Mouse (Mus musculus): Measurements from ENCODE around the gene Tbx21. TPM values are rescaled to one million over a fixed set of nuclear protein-coding genes. Genes with fewer than 3 reads are reported as not detected.

Tbx21 gene
- polyA plus RNA-seq, 1 experiment from 2014 or later = 0.13 TPM

- Histone ChIP-seq H3K4me2 (replicated peaks; ENCODE audit: low read depth, low read length) (peak overlapping the region; percentile 83), H3K4me1 (ENCODE audit: insufficient read depth, low read depth, low read length) (peaks cover 10% of the 10 kb centered on the region; the same call in 1 of the 2 replicates), H3K27ac (ENCODE audit: low read length) (peak overlapping the region; percentile 34), H3K9ac (replicated peaks; ENCODE audit: low read depth) (peak overlapping the region; percentile 60), H3K27me3 (replicated peaks; ENCODE audit: insufficient read depth, low read length) (no peaks in the 10 kb centered on the region), H3K9me3 (ENCODE audit: low read length) (no peaks in the 10 kb centered on the region), H3K4me3 (ENCODE audit: low read depth, low read length) (peak overlapping the region; percentile 48), H3K36me3 (ENCODE audit: insufficient read depth, low read length) (peaks cover 22% of the 10 kb centered on the region; the same call in 1 of the 2 replicates)
- WGBS = 14% methylated on average over 13 of the region's 13 CpGs
- ATAC-seq (no peak), DNase-seq (ENCODE audit: low spot score) (no peak)
- TF ChIP-seq CTCF (IDR thresholded peaks at IDR 0.05) = no peak
- no peak for TF ChIP-seq EP300 (IDR thresholded peaks at IDR 0.05)
Observed at GRCm38 (mm10) chr11:97050944-97051586, 64.1 kb downstream of the Tbx21 start.

- H3K4me1 ChIP-seq (ENCODE audit: insufficient read depth, low read depth, low read length) = peaks cover 10% of the 10 kb centered on the region; the same call in 1 of the 2 replicates
- TF ChIP-seq EP300 (IDR thresholded peaks at IDR 0.05) (no peak), CTCF (IDR thresholded peaks at IDR 0.05) (peak; percentile 58)
- no peaks in the 10 kb centered on the region for H3K9me3 ChIP-seq (ENCODE audit: low read length)
- H3K4me3 ChIP-seq (ENCODE audit: low read depth, low read length) = peak within 1 kb of the TSS; percentile 48
- DNase-seq (ENCODE audit: low spot score) (peak; percentile 89), ATAC-seq (peak; percentile 75)
- peak within 1 kb of the TSS; percentile 83 for H3K4me2 ChIP-seq (replicated peaks; ENCODE audit: low read depth, low read length)
- H3K27me3 ChIP-seq (replicated peaks; ENCODE audit: insufficient read depth, low read length) = no peaks in the 10 kb centered on the region
- H3K27ac ChIP-seq (ENCODE audit: low read length) = peak within 1 kb of the TSS; percentile 34
- peak within 1 kb of the TSS; percentile 60 for H3K9ac ChIP-seq (replicated peaks; ENCODE audit: low read depth)
- H3K36me3 ChIP-seq (ENCODE audit: insufficient read depth, low read length) = peaks cover 17% of the 10 kb centered on the region; the same call in 1 of the 2 replicates
- WGBS = 3% methylated on average over 18 of the region's 18 CpGs
Observed at GRCm38 (mm10) chr11:97050216-97050943, 64.8 kb downstream of the Tbx21 start, which contains the start of gene Osbpl7. Gene Osbpl7 (plus strand): TSS chr11:97050628.

GRCm38 (mm10) chr11:97049492-97050085, 65.5 kb downstream of the Tbx21 start:
- H3K4me1 ChIP-seq (ENCODE audit: insufficient read depth, low read depth, low read length) = peaks cover 10% of the 10 kb centered on the region; the same call in 1 of the 2 replicates
- TF ChIP-seq CTCF (IDR thresholded peaks at IDR 0.05) (no peak), EP300 (IDR thresholded peaks at IDR 0.05) (no peak)
- DNase-seq (ENCODE audit: low spot score) (no peak), ATAC-seq (no peak)
- H3K9me3 ChIP-seq (ENCODE audit: low read length) = no peaks in the 10 kb centered on the region
- no peaks in the 10 kb centered on the region for H3K27me3 ChIP-seq (replicated peaks; ENCODE audit: insufficient read depth, low read length)
- WGBS = 69% methylated on average over 6 of the region's 6 CpGs
- no peak overlapping the region for H3K4me2 ChIP-seq (replicated peaks; ENCODE audit: low read depth, low read length)
- H3K9ac ChIP-seq (replicated peaks; ENCODE audit: low read depth) = no peak overlapping the region
- H3K36me3 ChIP-seq (ENCODE audit: insufficient read depth, low read length) = peaks cover 9% of the 10 kb centered on the region; the same call in 1 of the 2 replicates
- no peak overlapping the region; the same call in 1 of the 2 replicates for H3K27ac ChIP-seq (ENCODE audit: low read length)
- H3K4me3 ChIP-seq (ENCODE audit: low read depth, low read length) = no peak overlapping the region

GRCm38 (mm10) chr11:97048090-97048650, 67.0 kb downstream of the Tbx21 start:
- no peak for DNase-seq (ENCODE audit: low spot score)
- H3K4me2 ChIP-seq (replicated peaks; ENCODE audit: low read depth, low read length) = no peak overlapping the region
- 67% methylated on average over 8 of the region's 8 CpGs for WGBS
- peaks cover 10% of the 10 kb centered on the region; the same call in 1 of the 2 replicates for H3K4me1 ChIP-seq (ENCODE audit: insufficient read depth, low read depth, low read length)
- H3K9me3 ChIP-seq (ENCODE audit: low read length) = no peaks in the 10 kb centered on the region
- H3K27me3 ChIP-seq (replicated peaks; ENCODE audit: insufficient read depth, low read length) = no peaks in the 10 kb centered on the region
- TF ChIP-seq EP300 (IDR thresholded peaks at IDR 0.05) = 0 out of 2 replicates have a peak, but pooled peaks have one; percentile 48
- no peak for TF ChIP-seq CTCF (IDR thresholded peaks at IDR 0.05)
- ATAC-seq = no peak
- no peak overlapping the region for H3K4me3 ChIP-seq (ENCODE audit: low read depth, low read length)
- H3K36me3 ChIP-seq (ENCODE audit: insufficient read depth, low read length) = no peaks in the 10 kb centered on the region
- H3K9ac ChIP-seq (replicated peaks; ENCODE audit: low read depth) = no peak overlapping the region
- H3K27ac ChIP-seq (ENCODE audit: low read length) = no peak overlapping the region

Small RNAs within 50 kb of the gene (microRNA-seq; reads per million reads assigned to microRNA genes)
- not detected for gene Mir7235
- 0.73 reads per million for gene Mir8103

Other genes with a start within 250 kb of the Tbx21 start
- gene Cdk5rap3, start 198.8 kb downstream of the Tbx21 start, polyA plus RNA-seq (2015; fragmentation: Nextera tagmentation; extraction: Ambion mirVana) = 46.4 and 48.0 TPM in 2 replicates
- gene Prr15l, start 187.2 kb downstream of the Tbx21 start, polyA plus RNA-seq (2015; fragmentation: Nextera tagmentation; extraction: Ambion mirVana) = 126 and 127 TPM in 2 replicates
- gene Pnpo, start 171.3 kb downstream of the Tbx21 start, polyA plus RNA-seq (2015; fragmentation: Nextera tagmentation; extraction: Ambion mirVana) = 28.7 and 30.0 TPM in 2 replicates
- 9.1 and 10.6 TPM in 2 replicates for gene Sp2, start 132.4 kb downstream of the Tbx21 start, polyA plus RNA-seq (2015; fragmentation: Nextera tagmentation; extraction: Ambion mirVana)
- 0.56 and 0.81 TPM in 2 replicates for gene Sp6, start 101.9 kb downstream of the Tbx21 start, polyA plus RNA-seq (2015; fragmentation: Nextera tagmentation; extraction: Ambion mirVana)
- gene Scrn2, start 85.4 kb downstream of the Tbx21 start, polyA plus RNA-seq (2015; fragmentation: Nextera tagmentation; extraction: Ambion mirVana) = 15.7 and 17.2 TPM in 2 replicates
- gene Lrrc46, start 73.9 kb downstream of the Tbx21 start, polyA plus RNA-seq (2015; fragmentation: Nextera tagmentation; extraction: Ambion mirVana) = 7.5 and 9.8 TPM in 2 replicates
- 50.8 and 53.5 TPM in 2 replicates for gene Mrpl10, start 73.8 kb downstream of the Tbx21 start, polyA plus RNA-seq (2015; fragmentation: Nextera tagmentation; extraction: Ambion mirVana)
- gene Osbpl7, start 64.7 kb downstream of the Tbx21 start, polyA plus RNA-seq (2015; fragmentation: Nextera tagmentation; extraction: Ambion mirVana) = 11.4 and 11.9 TPM in 2 replicates
- 8.1 and 8.9 TPM in 2 replicates for gene Tbkbp1, start 36.2 kb upstream of the Tbx21 start, polyA plus RNA-seq (2015; fragmentation: Nextera tagmentation; extraction: Ambion mirVana)
- gene Kpnb1, start 72.5 kb upstream of the Tbx21 start, polyA plus RNA-seq (2015; fragmentation: Nextera tagmentation; extraction: Ambion mirVana) = 17.0 and 20.3 TPM in 2 replicates
- gene Npepps, start 165.3 kb upstream of the Tbx21 start, polyA plus RNA-seq (2015; fragmentation: Nextera tagmentation; extraction: Ambion mirVana) = 47.5 and 54.3 TPM in 2 replicates
- gene Mrpl45, start 200.4 kb upstream of the Tbx21 start, polyA plus RNA-seq (2015; fragmentation: Nextera tagmentation; extraction: Ambion mirVana) = 19.2 and 22.4 TPM in 2 replicates
- gene Gpr179, start 236.7 kb upstream of the Tbx21 start, polyA plus RNA-seq (2015; fragmentation: Nextera tagmentation; extraction: Ambion mirVana) = 0.23 and 0.24 TPM in 2 replicates
- gene Socs7, start 247.2 kb upstream of the Tbx21 start, polyA plus RNA-seq (2015; fragmentation: Nextera tagmentation; extraction: Ambion mirVana) = 2.4 and 2.5 TPM in 2 replicates